ENCODE assay signal across 8 mouse cellular contexts in the genomic region with DNA sequence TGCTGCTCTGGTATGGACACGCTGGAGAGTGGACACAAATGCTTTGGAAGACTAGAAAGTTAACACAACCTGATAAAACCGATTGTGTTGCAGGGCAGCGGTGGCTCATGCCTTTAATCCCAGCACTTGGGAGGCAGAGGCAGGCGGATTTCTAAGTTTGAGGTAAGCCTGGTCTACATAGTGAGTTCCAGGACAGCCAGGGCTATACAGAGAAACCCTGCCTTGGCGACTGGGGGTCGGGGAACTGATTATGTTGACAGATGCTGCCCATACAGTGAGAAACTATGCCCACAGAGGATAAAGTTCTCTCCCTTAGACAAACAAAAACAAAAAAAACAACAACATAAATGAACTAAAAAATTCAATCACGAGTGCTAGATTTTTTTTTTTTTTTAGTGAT. TPM values are rescaled to one million over a fixed set of nuclear protein-coding genes. Genes with fewer than 3 reads are reported as not detected.
DNase-seq lines count a peak whose midpoint lies in the region; ATAC-seq and TF ChIP-seq lines count a peak whose summit lies in the region.

No protein-coding gene starts in this region.

- intact Hi-C loops in heart, postnatal 36 days (cut with DNase I), result loop anchor here (2.0 to 5.0 kb wide), 2 partner anchors 98 to 115 kb away; no protein-coding TSS in a partner anchor

- H3K4me3 ChIP-seq in heart, embryonic 12.5 days, result peak overlapping the region; percentile 61
- H3K4me3 ChIP-seq in E14TG2a.4 (replicated peaks; ENCODE audit: low read length), result peak overlapping the region; percentile 91
- peak overlapping the region; percentile 79 for H3K4me3 ChIP-seq in forebrain, postnatal 0 days (ENCODE audit: low read depth, low read length)
- peak overlapping the region; percentile 94 for H3K4me3 ChIP-seq in macrophage (ENCODE audit: inconsistent target)

- ATAC-seq in heart, embryonic 12.5 days (ENCODE audit: insufficient number of reproducible peaks, low FRiP score), result no peak
- ATAC-seq in forebrain, postnatal 0 days, result peak; percentile 4; the same call in 1 of the 2 replicates

- H3K79me2 ChIP-seq in macrophage (ENCODE audit: inconsistent target), result peaks cover 7% of the 10 kb centered on the region; the same call in 1 of the 2 replicates

- no peak overlapping the region for H3K9ac ChIP-seq in heart, embryonic 12.5 days
- peak overlapping the region; percentile 88 for H3K9ac ChIP-seq in forebrain, postnatal 0 days

- 34% methylated on average over 7 of the region's 7 CpGs for WGBS in heart, embryonic 12.5 days
- 43% methylated on average over 7 of the region's 7 CpGs for WGBS in forebrain, postnatal 0 days
- WGBS in macrophage (ENCODE audit: missing documents), result 66% methylated on average over 6 of the region's 7 CpGs

- peaks cover 17% of the 10 kb centered on the region for H3K4me1 ChIP-seq in heart, embryonic 12.5 days (replicated peaks)
- peaks cover 37% of the 10 kb centered on the region for H3K4me1 ChIP-seq in E14TG2a.4 (replicated peaks; ENCODE audit: low read depth, low read length)
- peaks cover 12% of the 10 kb centered on the region for H3K4me1 ChIP-seq in forebrain, postnatal 0 days (ENCODE audit: insufficient read depth)

- peak overlapping the region; percentile 87 for H3K4me2 ChIP-seq in heart, embryonic 12.5 days
- peak overlapping the region; percentile 77 for H3K4me2 ChIP-seq in forebrain, postnatal 0 days (ENCODE audit: low read depth)

- no peak overlapping the region for H3K27ac ChIP-seq in heart, embryonic 12.5 days (ENCODE audit: poor library complexity, severe bottlenecking)
- H3K27ac ChIP-seq in forebrain, postnatal 0 days (ENCODE audit: low read depth, low read length), result peak overlapping the region; percentile 84
- no peak overlapping the region for H3K27ac ChIP-seq in macrophage

- TF ChIP-seq CTCF in E14TG2a.4 (conservative IDR thresholded peaks at IDR 0.05; ENCODE audit: low read length), result no peak
- no peak for TF ChIP-seq CTCF in forebrain, postnatal 0 days (IDR thresholded peaks at IDR 0.05; ENCODE audit: low read depth)

- H3K9me3 ChIP-seq in heart, embryonic 12.5 days (replicated peaks), result no peaks in the 10 kb centered on the region
- H3K9me3 ChIP-seq in E14TG2a.4 (ENCODE audit: low read length), result no peaks in the 10 kb centered on the region
- H3K9me3 ChIP-seq in forebrain, postnatal 0 days (ENCODE audit: low read length), result no peaks in the 10 kb centered on the region

- peaks cover 16% of the 10 kb centered on the region for H3K36me3 ChIP-seq in heart, embryonic 12.5 days
- H3K36me3 ChIP-seq in E14TG2a.4 (ENCODE audit: insufficient read depth, low read length), result peaks cover 42% of the 10 kb centered on the region
- peaks cover 4% of the 10 kb centered on the region; the same call in 1 of the 2 replicates for H3K36me3 ChIP-seq in forebrain, postnatal 0 days (ENCODE audit: insufficient read depth)
- no peaks in the 10 kb centered on the region for H3K36me3 ChIP-seq in macrophage (ENCODE audit: inconsistent target)

- no peak for DNase-seq in heart, postnatal 36 days
- no peak for DNase-seq in forebrain, postnatal 0 days
- DNase-seq in ovary, postnatal 36 days (ENCODE audit: low spot score), result no peak
- DNase-seq in ovary, adult 18-20 months (ENCODE audit: low spot score), result no peak
- DNase-seq in urinary bladder, postnatal 10 days (ENCODE audit: low spot score), result no peak

- H3K27me3 ChIP-seq in heart, embryonic 12.5 days (replicated peaks), result no peaks in the 10 kb centered on the region
- no peaks in the 10 kb centered on the region for H3K27me3 ChIP-seq in E14TG2a.4 (ENCODE audit: insufficient read depth, low read length)
- H3K27me3 ChIP-seq in forebrain, postnatal 0 days (ENCODE audit: insufficient read depth, low read length), result no peaks in the 10 kb centered on the region

RNA-seq across cellular contexts. Expression of gene Ccdc34, which starts 0.5 kb away (rescaled TPM):
- polyA plus RNA-seq in heart, embryonic 12.5 days (2016; fragmentation: Nextera tagmentation; extraction: Ambion mirVana), result 28.7 and 32.3 TPM in 2 replicates
- total RNA-seq in heart, postnatal 36 days (2021), result 1 to 10 TPM; 5.1 to 5.3 TPM
- total RNA-seq in forebrain, postnatal 0 days (2014; rRNA removed), result 27.3 and 27.5 TPM in 2 replicates
- 26.6 and 27.3 TPM in 2 replicates for polyA plus RNA-seq in forebrain, postnatal 0 days (2015; fragmentation: Nextera tagmentation; extraction: Ambion mirVana)
- total RNA-seq in macrophage (2018; cell fraction: chromatin; rRNA removed), result 10 to 100 TPM in 13 of 26 experiments, 1 to 10 TPM in 10, under 1 TPM in 3; 0.62 to 28.4 (median 9.1) TPM
- total RNA-seq in macrophage (2018; cell fraction: cytosol; rRNA removed), result 1 to 10 TPM; 3.9 to 7.2 (median 5.9) TPM
- total RNA-seq in macrophage (2018; cell fraction: nucleus; rRNA removed), result 10 to 100 TPM in 5 of 26 experiments, 1 to 10 TPM in 21; 1.7 to 21.7 (median 5.5) TPM
- 7.3 to 9.4 TPM (median 9.3 TPM) in 3 replicates for polyA plus RNA-seq in macrophage (2018)
